Mouse (Mus musculus): ENCODE data around the gene Phf21b.

GRCm38 (mm10) chr15:84809275-84809952, 46.4 kb downstream of the Phf21b start:
- TF ChIP-seq POLR2A (IDR thresholded peaks at IDR 0.05; ENCODE audit: insufficient read depth, low read depth, low read length) (no peak), CTCF (IDR thresholded peaks at IDR 0.05; ENCODE audit: insufficient read depth, low read depth, low read length) (no peak)

All from olfactory bulb, adult 2 months (tissue).